Mouse (Mus musculus) heart, adult 8-10 months (tissue): ENCODE measurements around the gene Fsd2. TPM values are rescaled to one million over a fixed set of nuclear protein-coding genes. Genes with fewer than 3 reads are reported as not detected.
A peak's percentile ranks its signal among the peaks of the same experiment; 100 is the strongest.

ENCODE experiments used
- DNase-seq: peaks from one replicate; pipeline ENCODE4 v3.0.0; 2022; ENCODE audit warnings: low spot score
- total RNA-seq, 4 experiments: library from RNA; stranded (reverse); gene quantifications; 2 replicates each; pipeline ENCODE4 v1.2.4; 2022

Fsd2 gene
- total RNA-seq, result 100 to 1,000 TPM; 349 to 382 (median 364) TPM

- DNase-seq, result peak; percentile 68
These were observed at the start of gene Fsd2 for GRCm38 (mm10) chr7:81566892-81567291. Fsd2 (minus strand) TSS chr7:81566944.

GRCm38 (mm10) chr7:81615031-81615430 lies 48.3 kb upstream of the Fsd2 start:
- DNase-seq, result no peak

- DNase-seq, result no peak
These were observed 46.3 kb upstream of the Fsd2 start for GRCm38 (mm10) chr7:81612856-81613635.

GRCm38 (mm10) chr7:81610125-81610524 lies 43.4 kb upstream of the Fsd2 start:
- DNase-seq, result no peak

GRCm38 (mm10) chr7:81606452-81606851 lies 39.7 kb upstream of the Fsd2 start:
- no peak for DNase-seq

- DNase-seq, result no peak
These were observed 38.7 kb upstream of the Fsd2 start for GRCm38 (mm10) chr7:81605489-81605888.

- DNase-seq, result no peak
These were observed 38.2 kb upstream of the Fsd2 start for GRCm38 (mm10) chr7:81604991-81605390.

- DNase-seq, result no peak
These were observed 32.9 kb upstream of the Fsd2 start for GRCm38 (mm10) chr7:81599379-81600280.

GRCm38 (mm10) chr7:81597660-81598059 lies 30.9 kb upstream of the Fsd2 start:
- DNase-seq, result no peak

- DNase-seq, result no peak
These were observed 29.3 kb upstream of the Fsd2 start for GRCm38 (mm10) chr7:81596086-81596485.

GRCm38 (mm10) chr7:81595056-81595455 lies 28.3 kb upstream of the Fsd2 start:
- no peak for DNase-seq

- DNase-seq, result no peak
These were observed 26.6 kb upstream of the Fsd2 start for GRCm38 (mm10) chr7:81593387-81593786.

GRCm38 (mm10) chr7:81592686-81593085 lies 25.9 kb upstream of the Fsd2 start:
- DNase-seq, result no peak

- no peak for DNase-seq
These were observed 20.5 kb upstream of the Fsd2 start for GRCm38 (mm10) chr7:81587238-81587637.

GRCm38 (mm10) chr7:81585326-81585725 lies 18.6 kb upstream of the Fsd2 start:
- DNase-seq, result no peak

GRCm38 (mm10) chr7:81583512-81583911 lies 16.8 kb upstream of the Fsd2 start:
- DNase-seq, result no peak

- DNase-seq, result no peak
These were observed 12.6 kb upstream of the Fsd2 start for GRCm38 (mm10) chr7:81579312-81579711.

- no peak for DNase-seq
These were observed 11.7 kb upstream of the Fsd2 start for GRCm38 (mm10) chr7:81578413-81578812.

GRCm38 (mm10) chr7:81577872-81578271 lies 11.1 kb upstream of the Fsd2 start:
- DNase-seq, result no peak

- DNase-seq, result no peak
These were observed 8.9 kb upstream of the Fsd2 start for GRCm38 (mm10) chr7:81575606-81576005.

- DNase-seq, result no peak
These were observed 7.1 kb upstream of the Fsd2 start for GRCm38 (mm10) chr7:81573821-81574220.

- DNase-seq, result peak; percentile 64
These were observed 6.7 kb upstream of the Fsd2 start for GRCm38 (mm10) chr7:81573397-81573796.
